Mouse (Mus musculus) limb, embryonic 15.5 days (tissue): ENCODE data around the gene Syt14. TPM values are rescaled to one million over a fixed set of nuclear protein-coding genes. Genes with fewer than 3 reads are reported as not detected.

ENCODE experiments used
- ATAC-seq: fragments of 200-750 bp; cut with Nextera tagmentation; 2 replicates; pipeline ENCODE4 v1.8.0; 2017; ENCODE audit warnings: low read depth, moderate TSS enrichment; ENCODE audit not compliant: insufficient number of reproducible peaks, low FRiP score, low TSS enrichment
- H3K27ac ChIP-seq: fragments of 300-500 bp; sonication (generic); 2 replicates; pipeline ENCODE4 v1.5.1; 2015; ENCODE audit warnings: moderate library complexity, mild to moderate bottlenecking, inconsistent platforms
- H3K27me3 ChIP-seq: fragments of 300-500 bp; sonication (generic); 2 replicates; pipeline ENCODE4 v1.6.1; 2015; ENCODE audit warnings: inconsistent platforms
- H3K36me3 ChIP-seq: fragments of 300-500 bp; sonication (generic); 2 replicates; pipeline ENCODE4 v1.6.1; 2015; ENCODE audit warnings: inconsistent platforms
- H3K4me1 ChIP-seq: fragments of 300-500 bp; sonication (generic); 2 replicates; pipeline ENCODE4 v1.6.1; 2015; ENCODE audit warnings: inconsistent platforms
- H3K4me2 ChIP-seq: fragments of 300-500 bp; sonication (generic); 2 replicates; pipeline ENCODE4 v1.6.1; 2015; ENCODE audit warnings: mild to moderate bottlenecking, inconsistent platforms
- H3K4me3 ChIP-seq: fragments of 300-500 bp; sonication (generic); 2 replicates; pipeline ENCODE4 v1.5.1; 2015; ENCODE audit warnings: mild to moderate bottlenecking, inconsistent platforms
- H3K9ac ChIP-seq: fragments of 300-500 bp; sonication (generic); 2 replicates; pipeline ENCODE4 v1.6.1; 2015; ENCODE audit warnings: inconsistent platforms
- H3K9me3 ChIP-seq: fragments of 300-500 bp; sonication (generic); 2 replicates; pipeline ENCODE4 v1.6.1; 2016; ENCODE audit warnings: inconsistent platforms
- WGBS: fragments of 180-500 bp; shearing (Covaris S2); methylation state at CpG from one replicate; pipeline ENCODE4 v1.1.7; 2015; 5-methylcytosine and 5-hydroxymethylcytosine counted together
- polyA plus RNA-seq: library from polyadenylated mRNA; unstranded; fragments of >200 nt; fragmentation: Nextera tagmentation; extraction: Ambion mirVana; gene quantifications from 2 replicates; pipeline ENCODE4 v1.2.1, GENCODE M21; 2015

Syt14 gene
- polyA plus RNA-seq, 1 experiment from 2014 or later, result 1.5 TPM

DNA sequence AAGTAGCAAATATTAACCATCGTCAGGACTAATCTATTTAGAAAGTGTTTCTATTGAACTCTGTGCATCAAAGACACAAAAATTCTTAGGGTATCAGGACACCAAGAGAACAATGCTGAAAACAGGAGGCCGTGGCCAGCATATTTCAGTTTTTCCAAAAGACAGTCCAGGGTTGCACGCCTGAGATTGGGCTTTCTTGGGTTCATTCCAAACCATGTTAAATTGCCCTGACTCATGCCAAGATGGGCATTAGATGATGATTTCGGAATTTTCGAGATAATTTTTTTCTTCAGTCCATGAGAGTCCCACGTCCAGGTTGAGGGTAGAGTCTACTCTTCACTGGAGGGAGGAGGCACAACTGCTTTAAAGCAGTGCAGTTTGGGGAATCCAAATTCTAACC lies 178.6 kb downstream of the Syt14 start:
- 49% methylated on average over 6 of the region's 6 CpGs for WGBS
- Histone ChIP-seq H3K36me3 (0 out of 2 replicates have a peak, but pooled peaks cover 2% of the 10 kb centered on the region), H3K27ac (no peak overlapping the region), H3K27me3 (no peaks in the 10 kb centered on the region), H3K4me1 (peaks cover 51% of the 10 kb centered on the region), H3K9ac (no peak overlapping the region), H3K9me3 (no peaks in the 10 kb centered on the region), H3K4me2 (no peak overlapping the region), H3K4me3 (no peak overlapping the region)
- ATAC-seq, result no peak

DNA sequence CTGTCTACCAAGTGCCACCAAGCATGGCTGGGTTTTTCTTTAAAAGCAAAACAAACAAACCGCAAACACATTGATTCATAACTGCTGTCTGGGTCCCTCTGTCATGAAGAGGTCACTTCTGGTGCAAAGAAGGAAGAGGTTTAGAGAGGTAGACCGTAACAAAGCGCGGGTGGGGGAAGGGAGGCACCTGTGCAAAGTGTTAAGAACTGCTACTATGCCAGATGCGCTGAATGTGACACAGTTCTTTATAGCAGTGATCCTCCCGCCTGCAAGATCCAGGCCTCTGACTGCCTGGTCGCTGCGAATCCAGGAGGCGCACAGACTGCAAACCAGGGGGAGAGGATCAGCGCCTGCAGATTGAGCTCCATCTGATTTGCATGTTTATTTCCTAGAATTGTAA lies 179.2 kb downstream of the Syt14 start:
- Histone ChIP-seq H3K4me2 (peak overlapping the region; percentile 68), H3K4me3 (peak overlapping the region; percentile 92), H3K36me3 (0 out of 2 replicates have a peak, but pooled peaks cover 2% of the 10 kb centered on the region), H3K9me3 (no peaks in the 10 kb centered on the region), H3K9ac (no peak overlapping the region), H3K4me1 (peaks cover 51% of the 10 kb centered on the region), H3K27ac (peak overlapping the region; percentile 99), H3K27me3 (no peaks in the 10 kb centered on the region)
- WGBS, result 15% methylated on average over 10 of the region's 10 CpGs
- ATAC-seq, result no peak

GRCm38 (mm10) chr1:192855474-192856230 lies 179.9 kb downstream of the Syt14 start, which contains the start of gene Sertad4:
TSS of gene Sertad4 (minus strand) at chr1:192855756.
- Histone ChIP-seq H3K4me3 (peak within 1 kb of the TSS; percentile 92), H3K27ac (peak within 1 kb of the TSS; percentile 99), H3K9ac (peak within 1 kb of the TSS; percentile 95), H3K9me3 (no peaks in the 10 kb centered on the region), H3K4me1 (peaks cover 54% of the 10 kb centered on the region), H3K4me2 (peak within 1 kb of the TSS; percentile 68), H3K36me3 (0 out of 2 replicates have a peak, but pooled peaks cover 2% of the 10 kb centered on the region), H3K27me3 (no peaks in the 10 kb centered on the region)
- ATAC-seq, result peak; percentile 81
- WGBS, result under 1% methylated on average over 68 of the region's 75 CpGs

DNA sequence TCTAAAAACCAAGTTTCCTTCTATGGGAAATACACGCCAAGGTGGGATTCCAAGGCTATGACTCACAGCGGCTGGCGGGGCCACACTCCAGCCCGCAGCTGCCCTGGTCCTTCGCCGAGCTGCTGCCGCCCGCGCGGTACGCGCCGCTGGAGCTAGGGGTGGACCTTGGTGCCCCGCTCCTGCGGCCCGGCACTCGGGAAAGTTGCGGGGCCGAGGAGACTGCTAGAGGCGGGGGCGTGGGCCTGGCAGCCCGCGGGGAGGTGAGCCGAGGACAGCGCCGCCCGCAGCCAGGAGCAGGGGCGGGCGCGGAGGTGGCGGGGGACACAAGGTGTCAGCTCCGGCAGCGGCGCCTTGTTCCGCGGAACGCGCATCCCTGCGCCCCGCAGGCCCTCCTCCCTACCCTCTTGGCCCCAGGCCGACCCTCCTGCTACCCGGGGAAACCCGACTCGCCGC lies 180.7 kb downstream of the Syt14 start:
- Histone ChIP-seq H3K9ac (peak overlapping the region; percentile 95), H3K4me2 (peak overlapping the region; percentile 68)
- WGBS, result under 1% methylated on average over 40 of the region's 45 CpGs

DNA sequence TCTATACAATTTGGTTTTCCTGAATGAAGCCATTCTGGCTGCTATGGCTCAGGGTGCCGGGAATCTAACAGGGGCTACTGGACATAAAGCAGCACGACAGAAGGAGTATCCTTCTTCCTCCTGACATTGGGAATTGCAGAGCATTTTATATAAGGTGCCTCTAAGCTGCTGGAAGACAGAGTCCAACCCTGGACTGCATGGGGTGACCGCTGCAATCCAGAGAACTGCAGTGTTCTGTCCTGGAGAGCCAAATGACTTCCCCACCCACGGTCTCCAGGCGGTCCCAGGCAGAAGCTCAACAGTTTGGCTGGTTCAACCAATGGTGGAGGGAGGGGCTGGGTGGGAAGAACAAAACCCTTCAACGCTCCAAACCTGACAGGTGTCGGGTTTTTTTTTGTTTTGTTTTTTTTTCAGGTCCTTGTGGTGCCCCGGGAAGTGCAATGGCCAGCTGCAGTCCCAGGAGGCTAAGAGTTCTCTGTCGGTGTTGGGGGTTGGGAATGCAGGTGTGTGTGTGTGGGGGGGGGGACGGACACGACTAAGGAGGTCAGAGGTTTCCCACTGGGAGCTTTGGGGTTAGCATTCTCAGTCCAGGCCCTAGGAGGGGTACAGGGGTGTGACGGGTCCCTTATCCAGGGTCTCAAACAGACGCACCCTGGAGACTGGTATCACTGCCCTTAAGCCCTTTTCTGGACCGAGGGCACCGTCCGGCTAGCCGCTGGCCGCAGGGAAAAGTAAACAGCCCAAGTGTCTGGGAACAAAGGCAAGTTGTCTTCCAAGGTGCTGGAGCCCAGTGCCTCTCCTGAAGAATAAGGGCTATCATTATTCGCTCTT lies 181.4 kb downstream of the Syt14 start:
- no peaks in the 10 kb centered on the region for H3K27me3 ChIP-seq
- ATAC-seq, result no peak
- H3K4me2 ChIP-seq, result peak overlapping the region; percentile 68
- H3K9me3 ChIP-seq, result no peaks in the 10 kb centered on the region
- H3K9ac ChIP-seq, result peak overlapping the region; percentile 95
- WGBS, result 4% methylated on average over 19 of the region's 19 CpGs
- H3K36me3 ChIP-seq, result peaks cover 11% of the 10 kb centered on the region
- peak overlapping the region; percentile 92 for H3K4me3 ChIP-seq
- peak overlapping the region; percentile 99 for H3K27ac ChIP-seq
- peaks cover 64% of the 10 kb centered on the region for H3K4me1 ChIP-seq

More for the DNA sequence above, 180.7 kb downstream of the Syt14 start:
- Histone ChIP-seq H3K36me3 (peaks cover 4% of the 10 kb centered on the region; the same call in 1 of the 2 replicates), H3K27me3 (no peaks in the 10 kb centered on the region), H3K9me3 (no peaks in the 10 kb centered on the region), H3K27ac (peak overlapping the region; percentile 99), H3K4me1 (peaks cover 58% of the 10 kb centered on the region), H3K4me3 (peak overlapping the region; percentile 92)
- peak; percentile 28 for ATAC-seq

DNA sequence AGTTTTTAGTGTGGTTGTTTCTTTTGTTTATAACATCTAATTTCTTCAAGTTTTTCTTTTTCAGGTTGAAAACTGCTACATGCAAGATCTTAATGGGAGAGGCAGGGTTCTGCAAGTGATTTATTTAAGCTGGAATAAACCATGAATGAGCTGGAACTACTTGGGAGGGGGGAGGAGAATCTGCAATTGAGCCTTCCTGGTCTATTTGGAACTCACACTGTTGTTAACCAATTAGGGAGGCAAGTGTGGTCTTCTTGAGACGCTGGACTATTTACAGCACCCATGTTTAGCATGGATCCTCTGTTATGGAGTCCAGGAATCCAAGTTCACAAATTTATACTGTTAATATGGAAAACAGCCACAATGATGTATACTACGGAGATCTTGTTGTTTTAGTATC lies 182.1 kb downstream of the Syt14 start:
- Histone ChIP-seq H3K9ac (peak overlapping the region; percentile 95; the same call in 1 of the 2 replicates), H3K27me3 (no peaks in the 10 kb centered on the region), H3K27ac (peak overlapping the region; percentile 99; the same call in 1 of the 2 replicates), H3K4me1 (peaks cover 67% of the 10 kb centered on the region), H3K36me3 (peaks cover 18% of the 10 kb centered on the region), H3K4me3 (peak overlapping the region; percentile 92), H3K4me2 (peak overlapping the region; percentile 68), H3K9me3 (no peaks in the 10 kb centered on the region)
- no peak for ATAC-seq
- 26% methylated on average over 2 of the region's 2 CpGs for WGBS

- Histone ChIP-seq H3K9ac (no peak overlapping the region), H3K4me1 (peaks cover 55% of the 10 kb centered on the region)
Observed at GRCm38 (mm10) chr1:192852047-192852446, 183.5 kb downstream of the Syt14 start.

GRCm38 (mm10) chr1:192851640-192852039 lies 183.9 kb downstream of the Syt14 start:
- no peak overlapping the region for H3K9ac ChIP-seq
- WGBS, result 4% methylated on average over 6 of the region's 6 CpGs
- H3K27ac ChIP-seq, result peak overlapping the region; percentile 99
- H3K27me3 ChIP-seq, result no peaks in the 10 kb centered on the region
- H3K4me1 ChIP-seq, result peaks cover 52% of the 10 kb centered on the region
- H3K4me3 ChIP-seq, result peak overlapping the region; percentile 92
- ATAC-seq, result peak; percentile 27
- H3K9me3 ChIP-seq, result no peaks in the 10 kb centered on the region
- peaks cover 36% of the 10 kb centered on the region for H3K36me3 ChIP-seq
- H3K4me2 ChIP-seq, result peak overlapping the region; percentile 68

More at GRCm38 (mm10) chr1:192852047-192852446, 183.5 kb downstream of the Syt14 start:
- Histone ChIP-seq H3K9me3 (no peaks in the 10 kb centered on the region), H3K27ac (peak overlapping the region; percentile 99), H3K4me3 (peak overlapping the region; percentile 92), H3K36me3 (peaks cover 32% of the 10 kb centered on the region), H3K4me2 (peak overlapping the region; percentile 68), H3K27me3 (no peaks in the 10 kb centered on the region)
- ATAC-seq, result no peak

- no peak for ATAC-seq
- Histone ChIP-seq H3K27ac (peak overlapping the region; percentile 99), H3K9ac (no peak overlapping the region), H3K4me2 (peak overlapping the region; percentile 68), H3K4me1 (peaks cover 48% of the 10 kb centered on the region), H3K9me3 (no peaks in the 10 kb centered on the region), H3K36me3 (peaks cover 41% of the 10 kb centered on the region), H3K4me3 (peak overlapping the region; percentile 92), H3K27me3 (no peaks in the 10 kb centered on the region)
- 7% methylated on average over 2 of the region's 2 CpGs for WGBS
Observed at GRCm38 (mm10) chr1:192851126-192851525, 184.4 kb downstream of the Syt14 start.

DNA sequence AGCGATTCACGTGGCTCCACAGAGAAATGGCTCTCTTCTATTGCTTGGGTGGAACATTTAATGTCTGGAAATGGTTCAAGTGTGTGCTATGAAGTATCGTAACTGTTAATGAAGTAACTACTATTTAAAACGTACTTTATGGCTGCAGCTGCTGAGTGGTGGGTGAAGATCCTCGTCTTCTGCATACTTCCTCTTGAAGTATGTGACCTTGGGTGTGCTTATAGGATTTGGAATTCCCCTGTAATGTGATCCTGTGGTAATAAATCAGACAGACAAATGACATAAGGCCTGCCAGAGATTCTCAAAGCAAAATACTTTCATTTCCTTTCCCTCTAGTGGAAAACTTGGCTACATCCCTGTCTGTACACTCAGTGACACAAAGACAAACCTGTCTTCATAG lies 186.0 kb downstream of the Syt14 start:
- whole genome bisulfite sequencing, result 29% methylated on average over 5 of the region's 5 CpGs

DNA sequence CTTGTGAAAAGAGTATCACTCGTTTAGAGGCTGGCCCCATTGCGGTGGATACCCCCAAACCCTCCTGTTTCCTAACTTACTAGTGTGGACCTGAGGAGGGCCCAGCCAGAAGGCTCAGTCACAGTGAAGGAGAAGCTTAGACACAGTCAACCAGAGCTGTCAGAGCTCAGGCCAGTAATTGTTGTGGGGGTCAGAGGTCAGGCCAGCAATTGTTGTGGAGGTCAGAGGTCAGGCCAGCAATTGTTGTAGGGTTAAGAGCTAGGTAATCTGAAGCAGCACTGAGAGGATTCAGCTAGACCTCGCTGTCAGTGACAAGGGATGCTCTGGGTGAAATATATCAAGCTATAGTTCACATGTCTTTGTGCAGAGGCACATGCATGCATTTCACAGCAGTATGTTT lies 188.3 kb downstream of the Syt14 start:
- H3K4me1 ChIP-seq, result peaks cover 32% of the 10 kb centered on the region
- no peak overlapping the region for H3K4me3 ChIP-seq
- no peak overlapping the region for H3K9ac ChIP-seq
- no peak for ATAC-seq
- H3K4me2 ChIP-seq, result no peak overlapping the region
- no peaks in the 10 kb centered on the region for H3K9me3 ChIP-seq
- H3K27ac ChIP-seq, result no peak overlapping the region
- H3K27me3 ChIP-seq, result no peaks in the 10 kb centered on the region
- peaks cover 70% of the 10 kb centered on the region for H3K36me3 ChIP-seq
- WGBS, result 59% methylated on average over 3 of the region's 3 CpGs

More for the DNA sequence above, 186.0 kb downstream of the Syt14 start:
- H3K27me3 ChIP-seq, result no peaks in the 10 kb centered on the region
- H3K4me1 ChIP-seq, result peaks cover 45% of the 10 kb centered on the region
- H3K27ac ChIP-seq, result no peak overlapping the region; the same call in 1 of the 2 replicates
- no peak overlapping the region for H3K9ac ChIP-seq
- peaks cover 57% of the 10 kb centered on the region for H3K36me3 ChIP-seq
- no peaks in the 10 kb centered on the region for H3K9me3 ChIP-seq
- no peak for ATAC-seq
- no peak overlapping the region for H3K4me3 ChIP-seq
- no peak overlapping the region for H3K4me2 ChIP-seq
